Mouse (Mus musculus) CH12.LX (cell line): ENCODE data around the gene BC051019. TPM values are rescaled to one million over a fixed set of nuclear protein-coding genes. Genes with fewer than 3 reads are reported as not detected.

Experiments
- DNase-seq: peaks from one replicate; pipeline ENCODE4 v3.0.0-alpha.2; 2013; ENCODE audit errors: extremely low read depth
- H3K27ac ChIP-seq: 2 replicates; pipeline ENCODE4 v1.5.1; 2012; ENCODE audit warnings: low read depth, mild to moderate bottlenecking, control low read depth, moderate library complexity; ENCODE audit not compliant: insufficient read depth
- H3K27me3 ChIP-seq: replicated peaks from 2 replicates; pipeline ENCODE3; 2012; ENCODE audit warnings: inconsistent platforms
- H3K36me3 ChIP-seq, 2 experiments: replicated peaks in 1 of 2; 2 replicates each; pipeline versions ENCODE3 to v1.6.1; 2012; ENCODE audit warnings: inconsistent platforms in 1 of 2, low read length in 1 of 2, mild to moderate bottlenecking in 1 of 2, mixed read lengths in 1 of 2, moderate library complexity in 1 of 2; ENCODE audit not compliant: control insufficient read depth in 1 of 2, insufficient read depth in 1 of 2
- H3K4me1 ChIP-seq, 2 experiments: 2 replicates each; pipeline ENCODE4 v1.6.1; 2012; ENCODE audit warnings: inconsistent platforms in 1 of 2, moderate library complexity in 1 of 2; ENCODE audit not compliant: insufficient read depth in 2 of 2, control insufficient read depth in 1 of 2
- H3K4me2 ChIP-seq: 2 replicates; pipeline ENCODE4 v1.6.1; 2012; ENCODE audit warnings: low read depth, mild to moderate bottlenecking, control low read depth; ENCODE audit not compliant: poor library complexity, insufficient read depth, severe bottlenecking
- H3K4me3 ChIP-seq, 3 experiments: fragments of 150-350 bp in 1 of 3; sonication (generic) in 1 of 3; replicated peaks in 1 of 3; 2 replicates each; pipeline versions ENCODE3 to v1.5.1; 2011 to 2012; ENCODE audit warnings: low read depth in 2 of 3, low read length in 2 of 3, mild to moderate bottlenecking in 2 of 3, moderate library complexity in 2 of 3, control low read depth in 1 of 3, improper control_type of control experiment in 1 of 3, inconsistent platforms in 1 of 3, mixed read lengths in 1 of 3; ENCODE audit not compliant: poor library complexity in 1 of 3
- H3K79me2 ChIP-seq: replicated peaks from 2 replicates; pipeline ENCODE4 v1.6.1; 2012; ENCODE audit warnings: mild to moderate bottlenecking, moderate library complexity; ENCODE audit not compliant: control insufficient read depth, poor library complexity, insufficient read depth, severe bottlenecking; ENCODE audit errors: extremely low read depth
- H3K9ac ChIP-seq: 2 replicates; pipeline ENCODE4 v1.6.1; 2012; ENCODE audit warnings: low read depth, mild to moderate bottlenecking, control low read depth, moderate library complexity; ENCODE audit not compliant: insufficient read depth
- H3K9me3 ChIP-seq: replicated peaks from 2 replicates; pipeline ENCODE3; 2012; ENCODE audit warnings: low read length, inconsistent platforms, mixed read lengths
- BHLHE40 ChIP-seq: IDR thresholded peaks from 2 replicates; pipeline ENCODE4 v1.6.1; 2011; ENCODE audit warnings: mild to moderate bottlenecking, low read depth, low read length, improper control_type of control experiment
- CHD2 ChIP-seq: IDR thresholded peaks from 2 replicates; pipeline ENCODE4 v1.6.1; 2011; ENCODE audit warnings: low read length, improper control_type of control experiment
- CTCF ChIP-seq, 2 experiments: IDR thresholded peaks in 1 of 2; conservative IDR thresholded peaks in 1 of 2; 2 replicates each; pipeline ENCODE4 v1.5.1; 2011 to 2012; ENCODE audit warnings: low read depth in 2 of 2, low read length in 2 of 2, improper control_type of control experiment in 1 of 2, inconsistent platforms in 1 of 2, mild to moderate bottlenecking in 1 of 2, moderate library complexity in 1 of 2
- EP300 ChIP-seq: IDR thresholded peaks from 2 replicates; pipeline ENCODE4 v1.6.1; 2011; ENCODE audit warnings: low read length, improper control_type of control experiment
- GABPA ChIP-seq: IDR thresholded peaks from 2 replicates; pipeline ENCODE4 v1.6.1; 2012; ENCODE audit warnings: low read depth, low read length, improper control_type of control experiment, inconsistent platforms; ENCODE audit not compliant: insufficient replicate concordance
- HCFC1 ChIP-seq: IDR thresholded peaks from 2 replicates; pipeline ENCODE4 v1.6.1; 2012; ENCODE audit warnings: low read depth, mild to moderate bottlenecking, inconsistent platforms, low read length, improper control_type of control experiment
- JUND ChIP-seq: conservative IDR thresholded peaks from 2 replicates; pipeline ENCODE4 v1.6.1; 2011; ENCODE audit warnings: low read depth, low read length, improper control_type of control experiment
- KAT2A ChIP-seq: IDR thresholded peaks from 2 replicates; pipeline ENCODE4 v1.6.1; 2012; ENCODE audit warnings: low read length, improper control_type of control experiment, inconsistent platforms; ENCODE audit not compliant: insufficient replicate concordance
- MAFK ChIP-seq: IDR thresholded peaks from 2 replicates; pipeline ENCODE4 v1.6.1; 2011; ENCODE audit warnings: low read length, improper control_type of control experiment; ENCODE audit not compliant: insufficient replicate concordance
- MAX ChIP-seq: IDR thresholded peaks from 2 replicates; pipeline ENCODE4 v1.6.1; 2011; ENCODE audit warnings: low read length, improper control_type of control experiment
- MAZ ChIP-seq: IDR thresholded peaks from 2 replicates; pipeline ENCODE4 v1.6.1; 2012; ENCODE audit warnings: low read depth, mild to moderate bottlenecking, inconsistent platforms, low read length, improper control_type of control experiment, moderate library complexity
- MEF2A ChIP-seq: IDR thresholded peaks from 2 replicates; pipeline ENCODE4 v1.6.1; 2014; ENCODE audit warnings: low read depth, mild to moderate bottlenecking, inconsistent platforms, low read length, improper control_type of control experiment, borderline replicate concordance
- NELFE ChIP-seq: IDR thresholded peaks from 2 replicates; pipeline ENCODE4 v1.6.1; 2011; ENCODE audit warnings: low read depth, low read length, improper control_type of control experiment
- NRF1 ChIP-seq: IDR thresholded peaks from 2 replicates; pipeline ENCODE4 v1.6.1; 2014; ENCODE audit warnings: low read depth, mild to moderate bottlenecking, inconsistent platforms, low read length, improper control_type of control experiment, moderate library complexity
- PAX5 ChIP-seq: IDR thresholded peaks from 2 replicates; pipeline ENCODE4 v1.6.1; 2012; ENCODE audit warnings: low read length, inconsistent platforms, mixed read lengths
- RAD21 ChIP-seq: IDR thresholded peaks from 2 replicates; pipeline ENCODE4 v1.6.1; 2011; ENCODE audit warnings: low read depth, mild to moderate bottlenecking, low read length, improper control_type of control experiment, moderate library complexity
- SMC3 ChIP-seq: IDR thresholded peaks from 2 replicates; pipeline ENCODE4 v1.6.1; 2011; ENCODE audit warnings: low read depth, low read length, improper control_type of control experiment
- TCF12 ChIP-seq: IDR thresholded peaks from 2 replicates; pipeline ENCODE4 v1.6.1; 2014; ENCODE audit warnings: low read depth, mild to moderate bottlenecking, inconsistent platforms, low read length, improper control_type of control experiment
- USF1 ChIP-seq: IDR thresholded peaks from 2 replicates; pipeline ENCODE4 v1.6.1; 2014; ENCODE audit warnings: low read depth, mild to moderate bottlenecking, inconsistent platforms, low read length, improper control_type of control experiment
- USF2 ChIP-seq: conservative IDR thresholded peaks from 2 replicates; pipeline ENCODE4 v1.6.1; 2011; ENCODE audit warnings: low read depth, low read length, improper control_type of control experiment
- ZMIZ1 ChIP-seq: IDR thresholded peaks from 2 replicates; pipeline ENCODE4 v1.6.1; 2012; ENCODE audit warnings: low read depth, mild to moderate bottlenecking, inconsistent platforms, low read length, improper control_type of control experiment
- dilution Hi-C: fragments of 300-500 bp; cut with MboI; formaldehyde crosslinking; loops from 2 replicates; pipeline ENCODE4 v1.14.3; 2020; ENCODE audit warnings: low sequenced_read_pairs; ENCODE audit not compliant: extremely low pct_unique_long_range_greater_than_20kb, extremely low pct_ligation_motif_present
- in situ Hi-C: fragments of 300-500 bp; cut with MboI; formaldehyde crosslinking; loops from 3 replicates; pipeline ENCODE4 v1.14.3; 2019; ENCODE audit warnings: low sequenced_read_pairs, low pct_ligation_motif_present, low pct_unique_long_range_greater_than_20kb, mixed read lengths
- polyA plus RNA-seq: library from polyadenylated mRNA; unstranded; fragments of >175 nt; gene quantifications from 2 replicates; pipeline ENCODE4 v1.2.1, GENCODE M21; 2012; ENCODE audit warnings: low read depth; ENCODE audit not compliant: insufficient read length
- total RNA-seq, 2 experiments: library from RNA; depleted of rRNA; stranded (reverse); fragments of 300-350 nt in 1 of 2; fragments of >200 nt in 1 of 2; gene quantifications; 2 replicates each; pipeline ENCODE4 v1.2.3; 2012 to 2014

BC051019 gene
- total and polyA plus RNA-seq, 3 experiments: 0.17 to 0.33 TPM; not detected in 1

GRCm38 (mm10) chr7:109731626-109732025 lies 8.0 kb upstream of the BC051019 start, which contains the start of gene Ascl3:
Ascl3 (minus strand) TSS chr7:109731726.
- Histone ChIP-seq H3K4me1 (peaks cover 3 to 19% of the 10 kb centered on the region in 2 experiments; a peak in 3 of 4 replicates), H3K79me2 (no peaks in the 10 kb centered on the region), H3K9ac (peak within 1 kb of the TSS; percentile 56; the same call in 1 of the 2 replicates), H3K27ac (no peak within 1 kb of the TSS), H3K4me3 (peak within 1 kb of the TSS in 2 of 3 experiments; percentile 13 to 16), H3K4me2 (peak within 1 kb of the TSS; percentile 44; the same call in 1 of the 2 replicates), H3K36me3 (peaks cover 11 to 21% of the 10 kb centered on the region in 2 experiments), H3K9me3 (no peaks in the 10 kb centered on the region)
- in situ Hi-C loops (no loop called here), dilution Hi-C loops (no loop called here)
- no peak for DNase-seq
- TF ChIP-seq USF1: no peak
- TF ChIP-seq USF2: no peak
- TF ChIP-seq PAX5: no peak
- no peak for TF ChIP-seq MAZ
- no peak for TF ChIP-seq SMC3
- no peak for TF ChIP-seq TCF12
- TF ChIP-seq CTCF (conservative IDR thresholded peaks at IDR 0.05 in 1 of 2, IDR thresholded peaks at IDR 0.05 in 1 of 2; ENCODE audit: low read depth in 2 of 2, low read length in 2 of 2): no peak
- TF ChIP-seq BHLHE40: no peak
- no peak for TF ChIP-seq GABPA
- no peak for TF ChIP-seq ZMIZ1
- TF ChIP-seq CHD2: no peak
- no peak for TF ChIP-seq RAD21
- no peak for TF ChIP-seq NRF1
- no peak for TF ChIP-seq MEF2A
- TF ChIP-seq MAFK: no peak
- no peak for TF ChIP-seq KAT2A
- no peak for TF ChIP-seq MAX
- TF ChIP-seq, all 38 proteins: peak for 0
- no peaks in the 10 kb centered on the region for H3K27me3 ChIP-seq

GRCm38 (mm10) chr7:109723114-109723513 lies 536 bp downstream of the BC051019 start:
- Histone ChIP-seq H3K27me3 (no peaks in the 10 kb centered on the region), H3K4me2 (no peak overlapping the region), H3K4me3 (no peak overlapping the region), H3K79me2 (no peaks in the 10 kb centered on the region), H3K9ac (no peak overlapping the region), H3K4me1 (peaks cover 4 to 15% of the 10 kb centered on the region in 2 experiments), H3K36me3 (peaks cover 0 to 6% of the 10 kb centered on the region in 2 experiments), H3K27ac (no peak overlapping the region), H3K9me3 (peaks cover 3% of the 10 kb centered on the region)
- no peak for TF ChIP-seq JUND
- TF ChIP-seq NELFE: no peak
- TF ChIP-seq CTCF (conservative IDR thresholded peaks at IDR 0.05 in 1 of 2, IDR thresholded peaks at IDR 0.05 in 1 of 2; ENCODE audit: low read depth in 2 of 2, low read length in 2 of 2): no peak
- no peak for TF ChIP-seq GABPA
- no peak for TF ChIP-seq HCFC1
- no peak for TF ChIP-seq MAFK
- TF ChIP-seq KAT2A: no peak
- TF ChIP-seq USF2: no peak
- no peak for TF ChIP-seq EP300
- TF ChIP-seq MAZ: no peak
- dilution Hi-C loops: no loop called here
- in situ Hi-C loops: no loop called here
- no peak for DNase-seq
